Mouse (Mus musculus) spleen, adult 2 months (tissue): ENCODE results near the gene Alg9.

Experiments used
- CTCF ChIP-seq: fragments of 200-500 bp; IDR thresholded peaks from 2 replicates; pipeline ENCODE4 v1.5.1; 2011; ENCODE audit warnings: mild to moderate bottlenecking, inconsistent platforms; ENCODE audit not compliant: insufficient read depth, insufficient read length, insufficient replicate concordance; ENCODE audit errors: extremely low read depth
- POLR2A ChIP-seq: fragments of 200-500 bp; IDR thresholded peaks from 2 replicates; pipeline ENCODE4 v1.6.1; 2011; ENCODE audit warnings: low read depth, low read length, inconsistent platforms

DNA sequence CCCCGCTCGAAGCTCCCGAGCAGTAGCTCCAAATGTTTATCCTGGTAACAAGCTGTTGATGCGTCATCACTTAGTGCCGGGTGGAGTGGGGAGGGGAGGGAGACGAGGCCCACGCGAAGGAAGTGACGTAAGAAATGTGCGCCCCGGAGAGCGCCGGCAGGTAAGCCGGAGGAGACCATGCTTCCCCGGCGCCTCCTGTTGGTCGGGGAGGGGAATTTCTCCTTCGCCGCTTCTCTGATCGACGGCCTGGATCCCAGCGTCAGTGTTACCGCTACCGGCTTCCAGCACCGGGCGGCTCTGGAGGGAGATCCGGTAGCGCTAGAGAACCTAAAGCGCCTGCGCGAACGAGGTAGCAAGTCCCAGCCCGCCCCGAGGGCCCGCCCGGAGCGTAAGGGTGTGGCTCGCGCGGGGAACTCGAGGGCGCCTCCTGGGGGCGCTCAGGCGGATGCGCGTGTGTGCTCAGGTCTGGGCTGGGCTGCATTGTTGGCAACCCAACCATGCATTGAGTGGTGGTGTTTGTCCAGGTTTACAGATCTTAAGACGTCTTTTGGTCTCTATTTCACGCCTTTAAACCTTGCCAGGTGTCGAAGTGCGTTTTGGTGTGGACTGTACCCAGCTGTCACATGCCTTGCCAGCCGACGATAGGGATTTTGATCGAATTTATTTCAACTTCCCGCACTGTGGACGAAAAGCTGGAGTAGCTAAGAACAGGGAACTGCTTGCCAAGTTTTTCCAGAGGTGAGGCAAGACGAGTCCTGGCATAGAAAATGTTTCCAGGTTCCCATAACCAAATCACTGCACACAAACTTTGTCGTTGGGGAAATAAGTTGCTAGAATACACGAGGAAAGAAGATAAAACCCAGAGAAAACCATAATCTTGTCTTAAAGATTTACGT lies 6.5 kb upstream of the Alg9 start, which contains the start of gene Fdxacb1:
- TF ChIP-seq POLR2A (peak; percentile 14; the same call in 1 of the 2 replicates), CTCF (peak; percentile 72)
